Mouse (Mus musculus) brain, embryonic 18.5 days (tissue): ENCODE results near the gene Scgn.

ENCODE experiments used
- DNase-seq: peaks from one replicate; pipeline ENCODE4 v3.0.0-alpha.2; 2012; ENCODE audit warnings: low read depth, low spot score

Scgn gene

GRCm38 (mm10) chr13:23938699-23939098 lies 52.3 kb downstream of the Scgn start:
- DNase-seq, result no peak

DNA sequence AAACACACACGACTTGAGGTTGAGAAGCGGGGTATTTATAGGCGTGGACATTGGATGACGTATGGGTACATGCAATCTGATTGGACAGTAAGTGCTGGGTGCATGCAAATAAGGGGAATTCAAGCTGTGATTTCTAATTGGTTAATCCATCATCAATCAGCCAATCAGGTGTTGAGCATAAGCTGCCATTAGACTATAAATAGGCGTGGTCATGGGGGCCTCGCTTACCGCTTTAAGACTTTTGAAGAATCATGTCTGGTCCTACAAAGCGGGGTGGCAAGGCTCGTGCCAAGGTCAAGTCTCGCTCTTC lies 56.8 kb downstream of the Scgn start, which contains the start of gene Hist1h2aa:
Gene Hist1h2aa (plus strand): TSS at position 252 of the 310 bp plus-strand sequence.
- DNase-seq, result no peak

DNA sequence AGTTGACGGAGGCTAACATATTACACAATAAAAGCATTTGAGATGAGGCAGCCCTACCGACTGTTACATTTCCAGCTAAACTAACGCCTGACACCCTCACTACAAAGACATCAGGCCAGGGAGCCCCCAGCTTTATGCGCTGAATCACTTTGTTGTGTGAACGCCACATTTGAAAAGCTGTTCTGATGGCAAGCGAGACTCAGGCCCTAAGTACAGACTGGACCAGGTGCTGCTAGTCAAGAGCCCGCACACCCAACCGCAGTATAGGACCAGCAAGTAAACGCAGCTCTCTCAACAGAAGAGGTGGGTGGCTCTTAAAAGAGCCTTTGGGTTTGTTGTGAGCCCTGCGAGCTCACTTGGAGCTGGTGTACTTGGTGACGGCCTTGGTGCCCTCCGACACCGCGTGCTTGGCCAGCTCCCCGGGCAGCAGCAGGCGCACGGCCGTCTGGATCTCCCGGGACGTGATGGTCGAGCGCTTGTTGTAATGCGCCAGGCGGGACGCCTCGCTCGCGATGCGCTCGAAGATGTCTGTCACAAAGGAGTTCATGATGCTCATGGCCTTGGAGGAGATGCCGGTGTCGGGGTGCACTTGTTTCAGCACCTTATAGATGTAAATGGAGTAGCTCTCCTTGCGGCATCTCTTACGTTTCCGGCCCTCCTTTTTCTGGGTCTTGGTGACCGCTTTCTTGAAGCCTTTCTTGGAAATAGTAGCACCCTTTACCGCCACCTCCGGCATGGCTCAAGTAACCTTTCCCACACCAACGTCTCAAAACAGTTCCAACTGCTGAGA lies 57.4 kb downstream of the Scgn start, which contains the start of gene Hist1h2ba:
Gene Hist1h2ba (minus strand): TSS at position 736 of the 790 bp plus-strand sequence.
- DNase-seq, result no peak

GRCm38 (mm10) chr13:23930904-23931303 lies 60.1 kb downstream of the Scgn start:
- DNase-seq, result no peak

DNA sequence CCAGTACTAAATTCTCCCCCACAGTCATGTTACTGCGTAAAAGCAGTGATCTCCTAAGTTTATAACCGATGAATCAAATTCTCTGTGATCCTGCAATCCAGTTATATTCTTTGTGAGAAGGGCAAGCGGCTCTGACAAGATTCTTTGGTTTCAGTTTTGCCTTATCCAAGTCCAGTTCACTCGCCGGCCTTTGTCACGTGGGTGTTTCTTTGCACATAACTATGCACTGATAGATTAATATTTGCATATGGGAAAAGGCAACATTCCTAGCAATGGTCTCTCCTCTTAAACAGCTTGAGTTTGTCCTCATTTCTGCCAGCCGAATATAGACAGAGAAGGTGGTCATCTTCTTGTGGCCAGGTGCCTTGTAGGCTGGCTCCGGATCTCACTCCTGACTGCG lies 60.6 kb downstream of the Scgn start:
- DNase-seq, result no peak

- DNase-seq, result no peak
Measured at GRCm38 (mm10) chr13:23928637-23929036, 62.4 kb downstream of the Scgn start.

- no peak for DNase-seq
Measured at GRCm38 (mm10) chr13:23925792-23926191, 65.2 kb downstream of the Scgn start.

DNA sequence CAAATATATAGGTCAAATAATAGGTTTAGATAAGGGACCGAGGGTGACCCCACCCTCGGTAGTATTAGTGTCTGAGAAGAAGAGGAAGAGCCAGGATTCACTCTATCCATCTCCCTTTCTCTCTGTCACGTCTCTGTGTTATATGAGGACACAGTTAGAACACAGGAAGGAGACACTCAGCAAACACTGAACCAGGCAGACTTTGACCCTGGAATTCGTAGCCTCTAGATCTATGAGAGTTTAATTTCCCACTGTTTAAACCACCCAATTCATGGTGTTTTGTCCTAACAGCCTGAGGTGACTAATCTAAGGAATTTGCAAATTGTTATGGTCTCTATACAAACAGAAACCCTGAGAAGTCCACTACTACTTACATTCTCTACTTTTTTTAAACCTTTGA lies 73.3 kb downstream of the Scgn start:
- DNase-seq, result no peak

- DNase-seq, result no peak
Measured at GRCm38 (mm10) chr13:23916132-23916531, 74.9 kb downstream of the Scgn start.

- DNase-seq, result no peak
Measured at GRCm38 (mm10) chr13:23914376-23915167, 76.4 kb downstream of the Scgn start, which contains the start of gene Slc17a4. Slc17a4 (minus strand) TSS chr13:23915009.

DNA sequence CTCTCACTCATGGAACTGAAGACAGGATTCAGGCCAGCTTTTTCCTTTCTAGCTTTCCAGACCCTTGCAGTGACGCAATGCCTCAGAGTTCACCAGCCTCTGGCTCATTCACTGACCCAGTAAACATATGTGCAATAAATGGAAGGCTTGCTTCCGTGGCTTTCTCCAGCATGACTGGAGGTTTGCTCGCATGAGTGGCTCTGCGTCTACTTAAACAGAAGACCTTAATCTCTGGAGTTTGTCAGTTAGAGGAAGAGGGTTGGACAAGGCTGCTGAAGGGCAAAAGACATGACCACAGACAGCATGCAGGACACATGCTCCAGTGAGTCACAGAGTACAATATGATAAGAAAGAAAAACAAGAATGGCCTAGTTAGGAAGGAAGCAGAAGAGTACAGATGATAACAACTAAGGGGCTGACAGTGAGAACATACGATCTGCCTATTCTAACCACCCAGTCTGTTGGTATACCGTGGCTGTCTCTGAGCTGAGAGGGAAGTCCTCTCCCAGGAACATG lies 77.2 kb downstream of the Scgn start:
- DNase-seq, result no peak

GRCm38 (mm10) chr13:23911335-23911734 lies 79.7 kb downstream of the Scgn start:
- no peak for DNase-seq

DNA sequence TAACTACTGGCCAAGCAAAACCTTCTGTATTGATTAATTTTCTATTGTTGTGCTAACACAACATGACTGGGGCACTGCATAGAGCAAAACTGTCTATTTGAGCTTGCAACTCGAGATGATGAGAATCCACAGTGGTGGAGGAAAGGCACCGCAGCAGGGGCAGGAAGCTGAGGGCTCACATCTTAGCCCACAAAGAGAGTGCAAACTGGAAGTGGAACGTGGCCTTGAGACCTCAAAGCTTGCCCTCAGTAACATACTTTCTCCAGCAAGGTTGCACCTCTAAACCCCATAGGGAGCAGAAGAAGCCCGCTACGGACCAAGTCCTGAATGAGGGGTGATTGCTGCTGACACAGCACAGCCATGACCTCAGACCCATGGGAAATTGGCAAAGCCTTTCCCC lies 80.9 kb downstream of the Scgn start:
- no peak for DNase-seq

GRCm38 (mm10) chr13:23906906-23907305 lies 84.1 kb downstream of the Scgn start:
- no peak for DNase-seq
